Mouse (Mus musculus) forebrain, embryonic 12.5 days (tissue): Measurements from ENCODE around the gene U2af1l4. TPM values are rescaled to one million over a fixed set of nuclear protein-coding genes. Genes with fewer than 3 reads are reported as not detected.
A peak's percentile ranks its signal among the peaks of the same experiment; 100 is the strongest.

Experiments
- ATAC-seq: fragments of 200-750 bp; cut with Nextera tagmentation; 2 replicates; pipeline ENCODE4 v1.8.0; 2017; ENCODE audit warnings: moderate TSS enrichment; ENCODE audit not compliant: low FRiP score
- H3K27ac ChIP-seq: fragments of 300-500 bp; sonication (generic); 2 replicates; pipeline ENCODE4 v1.5.1; 2016; ENCODE audit warnings: mild to moderate bottlenecking
- H3K27me3 ChIP-seq: fragments of 300-500 bp; sonication (generic); 2 replicates; pipeline ENCODE4 v1.6.1; 2016; ENCODE audit warnings: mild to moderate bottlenecking
- H3K36me3 ChIP-seq: fragments of 300-500 bp; sonication (generic); replicated peaks from 2 replicates; pipeline ENCODE4 v1.6.1; 2016; ENCODE audit warnings: mild to moderate bottlenecking
- H3K4me1 ChIP-seq: fragments of 300-500 bp; sonication (generic); 2 replicates; pipeline ENCODE4 v1.6.1; 2016
- H3K4me2 ChIP-seq: fragments of 300-500 bp; sonication (generic); 2 replicates; pipeline ENCODE4 v1.6.1; 2016; ENCODE audit warnings: mild to moderate bottlenecking, moderate library complexity
- H3K4me3 ChIP-seq: fragments of 300-500 bp; sonication (generic); replicated peaks from 2 replicates; pipeline ENCODE4 v1.5.1; 2016; ENCODE audit warnings: mild to moderate bottlenecking
- H3K9ac ChIP-seq: fragments of 300-500 bp; sonication (generic); 2 replicates; pipeline ENCODE4 v1.6.1; 2016; ENCODE audit warnings: mild to moderate bottlenecking
- H3K9me3 ChIP-seq: fragments of 300-500 bp; sonication (generic); 2 replicates; pipeline ENCODE4 v1.6.1; 2016
- WGBS: fragments of 180-500 bp; shearing (Covaris S2); methylation state at CpG from one replicate; pipeline ENCODE4 v1.1.7; 2016; 5-methylcytosine and 5-hydroxymethylcytosine counted together
- polyA plus RNA-seq: library from polyadenylated mRNA; unstranded; fragments of >200 nt; fragmentation: Nextera tagmentation; extraction: Ambion mirVana; gene quantifications from 2 replicates; pipeline ENCODE4 v1.2.1, GENCODE M21; 2016

The U2af1l4 gene
- polyA plus RNA-seq, 1 experiment from 2014 or later: 95.7 TPM

DNA sequence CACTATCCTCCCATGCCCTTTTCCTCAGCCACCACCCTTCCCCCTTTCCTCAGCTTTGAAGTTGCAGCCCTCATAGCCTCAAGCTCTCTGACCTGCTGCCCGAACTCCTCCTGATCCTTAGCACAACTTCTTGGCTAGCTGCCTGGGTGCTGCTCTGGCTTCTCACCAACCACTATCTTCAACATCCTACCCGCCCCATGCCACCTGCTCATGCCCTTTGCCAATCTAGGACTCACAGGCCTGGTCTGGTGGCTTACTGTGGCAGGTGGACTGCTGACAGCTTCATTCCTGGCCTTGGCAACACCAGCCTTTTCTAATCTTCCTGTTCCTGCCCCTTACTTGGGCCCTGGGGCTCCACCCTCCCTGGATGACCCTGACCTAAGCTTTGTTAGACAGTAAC lies 9.9 kb downstream of the U2af1l4 start:
- Histone ChIP-seq H3K9ac (no peak overlapping the region), H3K4me3 (no peak overlapping the region), H3K9me3 (no peaks in the 10 kb centered on the region), H3K4me2 (no peak overlapping the region), H3K36me3 (peaks cover 97% of the 10 kb centered on the region), H3K4me1 (no peaks in the 10 kb centered on the region; the same call in 1 of the 2 replicates), H3K27ac (no peak overlapping the region), H3K27me3 (no peaks in the 10 kb centered on the region)
- no peak for ATAC-seq
- 85% methylated on average over 2 of the region's 2 CpGs for WGBS

DNA sequence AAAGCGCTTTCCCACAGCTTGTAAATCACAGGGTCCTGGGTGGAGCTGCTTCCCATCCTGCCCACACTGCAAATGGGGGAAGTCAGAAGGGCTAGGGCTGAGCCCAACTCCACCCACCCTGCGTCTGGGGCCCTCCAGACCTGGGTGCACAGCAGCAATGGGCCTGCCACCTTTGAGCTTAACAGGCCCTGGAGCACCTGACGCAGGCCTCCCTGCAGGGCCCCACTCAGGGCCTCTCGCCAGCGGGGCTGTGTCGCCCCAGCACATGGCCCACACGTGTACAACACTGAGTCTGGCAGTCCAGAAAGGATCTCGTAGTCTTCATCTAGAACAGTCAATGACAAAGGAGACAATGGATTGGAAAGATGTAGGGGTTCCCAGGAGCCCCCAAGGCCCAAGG lies 16.8 kb downstream of the U2af1l4 start:
- H3K4me3 ChIP-seq: no peak overlapping the region
- H3K36me3 ChIP-seq: peaks cover 99% of the 10 kb centered on the region
- H3K27me3 ChIP-seq: no peaks in the 10 kb centered on the region
- no peaks in the 10 kb centered on the region for H3K4me1 ChIP-seq
- 94% methylated on average over 8 of the region's 8 CpGs for WGBS
- no peak overlapping the region for H3K27ac ChIP-seq
- no peaks in the 10 kb centered on the region for H3K9me3 ChIP-seq
- H3K9ac ChIP-seq: no peak overlapping the region
- no peak for ATAC-seq
- H3K4me2 ChIP-seq: no peak overlapping the region

DNA sequence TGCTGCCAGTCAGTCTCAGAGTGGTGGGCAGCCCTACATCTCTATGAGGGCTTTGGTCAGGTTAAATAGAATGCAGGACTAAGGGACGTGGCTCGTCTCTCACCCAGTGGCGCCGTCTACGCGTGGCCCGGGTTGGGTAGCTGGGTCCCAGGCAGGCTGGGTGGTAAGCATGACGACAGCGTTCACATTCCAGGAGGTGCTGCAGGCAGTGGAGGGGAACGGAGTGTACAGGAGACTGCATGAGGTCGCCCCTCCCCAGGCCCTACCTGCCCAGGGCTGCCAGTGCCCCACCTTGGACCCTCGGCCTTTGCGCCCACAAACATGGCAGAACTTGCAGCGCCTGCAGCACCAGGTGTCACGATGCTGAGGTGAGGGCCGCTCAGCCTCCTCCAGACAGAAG lies 18.4 kb downstream of the U2af1l4 start:
- Histone ChIP-seq H3K36me3 (peaks cover 99% of the 10 kb centered on the region), H3K9ac (no peak overlapping the region), H3K4me3 (no peak overlapping the region), H3K4me2 (no peak overlapping the region), H3K9me3 (no peaks in the 10 kb centered on the region), H3K27ac (no peak overlapping the region), H3K4me1 (peaks cover 5% of the 10 kb centered on the region), H3K27me3 (no peaks in the 10 kb centered on the region)
- 97% methylated on average over 16 of the region's 16 CpGs for WGBS
- ATAC-seq: no peak

DNA sequence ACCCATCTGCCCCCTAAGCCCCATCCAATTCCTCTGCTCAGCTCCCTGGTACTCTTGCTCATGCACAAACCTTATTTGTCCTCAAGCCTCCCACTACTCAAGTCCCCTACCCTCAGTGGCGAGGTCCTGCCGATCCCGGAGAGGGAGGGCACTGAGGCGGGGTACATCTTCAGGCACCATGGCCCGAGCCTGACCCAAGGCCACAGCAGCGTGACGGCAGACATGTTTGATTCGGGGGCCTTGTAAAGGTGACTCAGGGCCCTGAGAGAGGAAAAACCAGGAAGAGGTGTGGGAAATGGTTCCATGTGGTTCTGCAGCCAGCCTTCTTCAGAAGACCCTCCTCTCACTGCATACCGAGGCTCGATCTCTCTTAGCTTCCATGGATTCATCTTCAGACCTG lies 21.2 kb downstream of the U2af1l4 start:
- Histone ChIP-seq H3K9me3 (no peaks in the 10 kb centered on the region), H3K4me3 (no peak overlapping the region), H3K9ac (no peak overlapping the region), H3K27me3 (no peaks in the 10 kb centered on the region), H3K27ac (no peak overlapping the region), H3K4me2 (no peak overlapping the region), H3K36me3 (peaks cover 74% of the 10 kb centered on the region), H3K4me1 (peaks cover 18% of the 10 kb centered on the region)
- no peak for ATAC-seq
- 93% methylated on average over 10 of the region's 10 CpGs for WGBS

DNA sequence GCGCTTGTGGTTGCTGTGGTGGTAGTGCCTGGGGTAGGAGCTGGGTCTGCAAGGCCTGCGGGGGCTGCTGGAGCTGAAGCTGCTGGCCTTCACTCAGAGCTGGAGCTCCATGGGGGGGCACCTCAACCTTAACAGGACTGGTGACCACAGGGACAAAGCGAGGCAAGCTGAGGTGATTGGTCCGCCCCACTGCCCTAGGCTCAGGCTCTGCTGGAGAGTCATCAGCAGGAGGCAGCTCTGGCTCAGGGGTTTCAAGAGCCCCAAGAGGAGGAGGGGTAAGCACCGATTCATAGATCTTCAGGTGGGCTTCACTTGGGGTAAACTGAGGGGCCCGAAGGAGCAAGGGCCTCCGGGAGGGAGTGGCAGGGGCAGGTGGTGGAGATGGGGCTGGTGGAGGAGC lies 22.1 kb downstream of the U2af1l4 start:
- WGBS: 94% methylated on average over 7 of the region's 7 CpGs
- no peak overlapping the region for H3K4me3 ChIP-seq
- H3K27ac ChIP-seq: no peak overlapping the region
- peaks cover 24% of the 10 kb centered on the region for H3K4me1 ChIP-seq
- no peak for ATAC-seq
- no peak overlapping the region for H3K4me2 ChIP-seq
- no peak overlapping the region for H3K9ac ChIP-seq
- H3K9me3 ChIP-seq: no peaks in the 10 kb centered on the region
- peaks cover 66% of the 10 kb centered on the region for H3K36me3 ChIP-seq
- no peaks in the 10 kb centered on the region for H3K27me3 ChIP-seq

DNA sequence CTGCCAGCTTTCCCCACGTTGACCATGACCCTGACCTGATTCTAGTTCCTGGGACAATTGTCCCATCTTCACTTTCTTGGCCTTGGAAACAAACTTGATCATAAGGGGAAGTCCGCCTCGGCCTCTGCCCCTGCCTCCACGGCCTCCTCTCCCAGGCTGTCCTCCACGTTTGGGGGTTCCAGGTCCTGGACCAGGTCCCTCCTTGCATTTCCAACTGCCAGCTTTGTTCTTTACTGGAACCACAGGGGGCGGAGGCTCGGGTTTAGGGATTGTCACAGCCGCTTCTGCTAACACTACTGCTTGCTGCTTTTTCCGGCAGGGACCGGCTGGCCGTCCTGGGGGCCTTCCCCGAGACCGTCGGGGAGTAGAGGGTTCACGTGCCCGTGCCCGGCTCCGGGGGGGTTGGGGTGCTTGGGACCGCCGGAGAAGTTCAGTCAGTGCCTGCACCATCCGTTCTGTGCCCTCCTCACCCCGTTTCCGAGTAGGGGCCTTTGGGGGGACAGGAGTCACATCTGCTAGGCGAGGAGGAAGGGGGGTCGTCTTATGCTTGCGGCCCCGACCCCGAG lies 23.4 kb downstream of the U2af1l4 start:
- Histone ChIP-seq H3K4me1 (peaks cover 24% of the 10 kb centered on the region), H3K36me3 (peaks cover 52% of the 10 kb centered on the region), H3K27ac (no peak overlapping the region), H3K4me2 (peak overlapping the region; percentile 96), H3K27me3 (no peaks in the 10 kb centered on the region), H3K9ac (peak overlapping the region; percentile 99; the same call in 1 of the 2 replicates), H3K9me3 (no peaks in the 10 kb centered on the region), H3K4me3 (peak overlapping the region; percentile 99)
- ATAC-seq: no peak
- 92% methylated on average over 28 of the region's 28 CpGs for WGBS

DNA sequence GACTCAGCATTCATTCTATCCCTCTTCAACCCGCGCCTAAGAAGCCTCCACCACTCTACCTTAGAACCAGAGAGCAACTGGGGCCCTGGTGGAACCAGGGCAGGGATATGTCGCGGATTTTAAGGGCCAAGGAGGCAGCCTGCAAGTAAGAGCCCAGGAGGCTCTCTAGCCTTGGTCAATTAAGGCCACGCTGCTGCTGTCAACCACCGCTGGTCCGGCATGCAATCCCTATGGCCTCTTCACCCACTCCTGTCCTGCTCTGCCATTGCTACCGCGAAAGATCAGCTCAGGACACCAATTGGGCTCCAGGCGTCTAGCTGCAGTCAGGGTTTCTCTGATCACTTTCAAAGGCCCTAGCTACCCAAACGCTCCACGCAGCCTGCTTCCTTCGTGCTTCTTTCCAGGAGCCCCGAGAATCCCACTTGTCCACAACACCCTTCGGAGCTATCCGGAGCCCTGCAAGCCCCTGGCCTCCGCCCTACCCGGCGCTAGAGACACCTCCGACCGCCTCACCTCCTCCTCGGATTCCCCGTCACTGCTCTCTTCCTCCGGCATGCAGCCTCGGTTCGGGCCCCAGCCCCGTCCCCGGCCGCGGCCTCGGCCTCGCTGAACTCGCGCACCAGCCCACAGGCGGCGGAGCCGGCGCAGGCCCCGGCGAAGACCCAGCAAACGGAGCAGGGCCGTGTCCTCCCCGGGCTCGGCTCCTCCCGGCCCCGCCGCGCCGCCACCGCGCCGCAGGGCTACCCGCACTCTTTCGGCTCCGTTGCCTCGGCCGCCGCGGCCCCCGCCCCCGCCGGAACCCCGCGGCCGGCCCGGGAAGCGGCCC lies 25.0 kb downstream of the U2af1l4 start:
- WGBS: under 1% methylated on average over 59 of the region's 67 CpGs
- peak overlapping the region; percentile 96 for H3K4me2 ChIP-seq
- peak overlapping the region; percentile 99 for H3K4me3 ChIP-seq
- peak overlapping the region; percentile 99 for H3K9ac ChIP-seq
- no peaks in the 10 kb centered on the region for H3K27me3 ChIP-seq
- H3K36me3 ChIP-seq: peaks cover 37% of the 10 kb centered on the region
- H3K9me3 ChIP-seq: no peaks in the 10 kb centered on the region
- peak; percentile 55 for ATAC-seq
- H3K4me1 ChIP-seq: peaks cover 27% of the 10 kb centered on the region
- peak overlapping the region; percentile 95 for H3K27ac ChIP-seq

DNA sequence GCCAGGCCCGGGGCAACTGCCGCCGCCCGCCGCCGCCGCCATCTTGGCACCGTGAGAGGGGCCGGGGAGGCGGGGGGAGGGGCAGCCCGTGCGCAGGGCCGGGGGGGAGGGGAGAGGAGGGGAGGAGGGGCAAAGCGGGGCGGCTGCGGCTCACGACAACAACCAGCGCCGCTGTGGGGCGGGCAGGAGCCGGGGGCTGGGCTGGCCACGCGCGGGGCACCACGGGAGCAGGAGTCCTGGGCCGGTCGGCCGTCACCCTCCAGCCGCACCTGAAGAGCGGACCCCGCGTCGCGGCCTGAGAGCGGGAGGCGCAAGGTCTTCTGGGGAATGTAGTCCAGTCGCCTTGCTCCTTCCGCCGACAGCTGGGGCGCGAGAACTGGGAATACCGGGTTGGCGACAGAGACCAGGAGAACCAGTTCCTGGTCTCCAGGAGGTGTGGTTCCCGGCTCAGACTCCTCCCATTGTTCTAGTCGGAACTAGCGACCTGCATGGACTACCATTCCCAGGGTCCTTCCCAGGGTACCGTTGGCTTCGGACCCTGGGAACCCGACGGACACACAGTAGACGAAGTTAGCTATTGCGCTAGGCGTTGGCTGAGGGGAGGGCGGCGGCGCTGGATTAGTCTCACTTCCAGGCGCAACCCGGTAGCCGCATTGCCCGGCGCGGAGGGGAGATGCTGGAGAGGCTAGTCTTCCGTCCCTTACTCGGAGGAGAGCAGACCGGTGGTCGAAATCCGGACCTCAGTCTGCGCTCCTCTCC lies 25.8 kb downstream of the U2af1l4 start, which contains the start of gene Kmt2b:
Gene Kmt2b (minus strand): TSS at position 51 of the 759 bp plus-strand sequence.
- Histone ChIP-seq H3K4me3 (peak within 1 kb of the TSS; percentile 99), H3K9me3 (no peaks in the 10 kb centered on the region), H3K4me2 (peak within 1 kb of the TSS; percentile 96), H3K27ac (peak within 1 kb of the TSS; percentile 95), H3K27me3 (no peaks in the 10 kb centered on the region), H3K36me3 (peaks cover 29% of the 10 kb centered on the region), H3K9ac (peak within 1 kb of the TSS; percentile 99), H3K4me1 (peaks cover 27% of the 10 kb centered on the region)
- WGBS: under 1% methylated on average over 51 of the region's 68 CpGs
- peak; percentile 96 for ATAC-seq

DNA sequence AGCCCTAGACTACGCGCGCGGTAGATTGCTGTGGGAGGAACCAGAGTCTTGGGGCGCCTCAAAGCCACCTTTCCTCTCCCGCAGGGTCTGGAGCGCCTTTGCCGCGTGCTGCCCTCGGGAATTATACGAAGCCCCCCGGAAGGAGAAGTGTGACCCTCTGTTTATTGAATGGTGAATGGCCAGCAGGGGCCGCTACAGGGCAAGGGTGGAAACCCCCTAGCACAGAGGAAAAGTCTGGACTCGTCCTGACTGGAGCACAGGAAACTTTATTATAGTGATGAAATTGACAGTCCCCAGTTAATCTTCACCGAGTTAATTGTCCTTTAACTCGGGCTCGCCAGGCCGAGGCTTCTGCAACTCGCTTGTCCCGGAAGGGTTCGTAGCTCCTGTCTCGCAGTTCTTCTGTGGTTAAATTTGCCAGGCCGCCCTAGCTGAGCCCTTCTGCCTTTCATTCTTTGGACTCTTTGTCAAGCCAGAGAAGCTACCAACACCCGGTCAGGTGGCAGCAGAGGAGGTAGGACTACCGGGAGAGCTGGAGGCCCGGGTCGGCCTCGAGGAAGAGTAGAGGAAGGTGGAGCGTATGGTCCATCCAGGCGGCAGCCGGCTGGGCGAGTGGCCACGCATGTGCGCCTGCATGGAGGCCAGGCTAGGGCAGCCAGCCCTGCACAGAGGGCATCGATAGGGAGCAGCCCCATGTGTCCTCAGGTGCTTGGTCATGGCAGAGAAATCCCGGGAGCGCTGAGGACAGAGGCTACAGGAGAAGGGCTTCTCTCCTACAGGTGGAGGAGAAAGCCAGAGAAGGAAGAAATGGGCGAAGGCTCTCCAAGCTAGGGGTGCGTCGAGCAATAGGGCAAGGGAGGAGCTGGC lies 26.6 kb downstream of the U2af1l4 start:
- Histone ChIP-seq H3K27me3 (no peaks in the 10 kb centered on the region), H3K9ac (peak overlapping the region; percentile 99), H3K27ac (peak overlapping the region; percentile 95), H3K4me1 (peaks cover 27% of the 10 kb centered on the region), H3K36me3 (peaks cover 21% of the 10 kb centered on the region), H3K9me3 (no peaks in the 10 kb centered on the region), H3K4me3 (peak overlapping the region; percentile 99), H3K4me2 (peak overlapping the region; percentile 96)
- peak; percentile 60 for ATAC-seq
- 29% methylated on average over 40 of the region's 40 CpGs for WGBS

DNA sequence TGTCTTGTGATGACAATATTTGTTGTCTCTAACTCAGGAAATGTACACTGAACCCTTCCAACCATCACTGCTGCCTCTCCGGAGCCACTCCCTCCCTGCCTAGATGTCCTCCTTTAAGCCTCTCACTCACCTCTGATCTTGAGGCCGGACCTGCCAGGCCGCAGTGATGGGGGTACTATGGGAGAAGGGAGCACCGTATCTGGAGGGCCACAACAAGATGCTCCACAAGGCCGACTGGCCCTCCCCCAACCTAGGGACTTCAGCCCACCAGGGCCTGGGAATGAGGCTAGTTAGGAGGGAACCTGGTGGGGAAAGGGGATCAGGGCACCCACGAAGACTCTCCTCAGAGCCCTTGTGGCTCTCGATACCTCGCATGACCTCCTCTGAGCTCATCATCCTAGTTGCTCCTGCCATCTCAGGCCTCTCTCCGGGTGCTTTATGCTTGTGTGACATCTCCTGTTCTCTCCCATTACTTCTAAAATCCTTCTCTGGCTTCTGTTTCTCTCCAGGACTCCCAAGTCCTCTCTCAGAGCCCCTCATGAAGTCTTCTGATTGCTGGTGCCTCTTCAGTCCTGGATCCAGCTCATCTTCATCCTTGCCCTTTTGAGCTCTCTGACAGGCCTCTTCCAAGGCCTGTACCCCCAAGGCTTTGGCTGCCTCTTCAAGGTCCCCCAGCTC lies 28.0 kb downstream of the U2af1l4 start:
- no peak overlapping the region for H3K4me3 ChIP-seq
- H3K9ac ChIP-seq: no peak overlapping the region

DNA sequence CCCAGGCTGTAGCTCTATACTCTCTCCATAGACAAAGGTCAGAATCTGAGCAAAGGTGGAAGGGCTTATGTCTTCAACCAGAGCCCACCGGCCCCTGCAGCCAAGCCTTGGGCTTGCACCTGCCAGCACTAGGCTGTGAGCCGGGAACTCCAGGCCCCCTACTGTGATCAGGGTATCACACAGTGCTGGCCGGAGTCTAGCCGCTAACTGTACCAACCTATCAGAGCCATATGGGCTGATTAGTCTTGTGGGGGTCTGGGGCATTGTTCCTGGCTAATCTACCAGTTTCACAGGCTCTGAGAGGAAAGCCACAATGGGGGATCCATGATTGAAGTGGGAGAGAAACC lies 28.5 kb downstream of the U2af1l4 start:
- ATAC-seq: no peak
- Histone ChIP-seq H3K9ac (no peak overlapping the region), H3K4me1 (peaks cover 21% of the 10 kb centered on the region), H3K27ac (no peak overlapping the region), H3K4me2 (no peak overlapping the region), H3K4me3 (no peak overlapping the region), H3K27me3 (no peaks in the 10 kb centered on the region), H3K36me3 (peaks cover 2% of the 10 kb centered on the region), H3K9me3 (no peaks in the 10 kb centered on the region)
- WGBS: 19% methylated on average over 4 of the region's 4 CpGs

More for the DNA sequence above, 28.0 kb downstream of the U2af1l4 start:
- Histone ChIP-seq H3K4me1 (peaks cover 26% of the 10 kb centered on the region), H3K27ac (no peak overlapping the region), H3K27me3 (no peaks in the 10 kb centered on the region), H3K9me3 (no peaks in the 10 kb centered on the region), H3K4me2 (no peak overlapping the region), H3K36me3 (peaks cover 7% of the 10 kb centered on the region)
- ATAC-seq: no peak
- 88% methylated on average over 9 of the region's 9 CpGs for WGBS
